Mouse (Mus musculus) thymus, adult 2 months (tissue): ENCODE results near the gene Prim2.

Experiments
- CTCF ChIP-seq: fragments of 200-500 bp; IDR thresholded peaks from 2 replicates; pipeline ENCODE4 v1.5.1; 2012; ENCODE audit warnings: mild to moderate bottlenecking, control low read depth, low read length, moderate library complexity, borderline replicate concordance; ENCODE audit not compliant: control insufficient read depth, poor library complexity, insufficient read depth; ENCODE audit errors: extremely low read depth
- POLR2A ChIP-seq: fragments of 200-500 bp; IDR thresholded peaks from 2 replicates; pipeline ENCODE4 v1.6.1; 2012; ENCODE audit warnings: mild to moderate bottlenecking, low read length, control low read depth, moderate library complexity; ENCODE audit not compliant: control insufficient read depth, poor library complexity, insufficient read depth; ENCODE audit errors: extremely low read depth

GRCm38 (mm10) chr1:33672514-33672913 lies 2.9 kb upstream of the Prim2 start:
- TF ChIP-seq POLR2A (no peak), CTCF (no peak)
